Mouse (Mus musculus): ENCODE data around the gene Tmprss13.

The Tmprss13 gene

GRCm38 (mm10) chr9:45329577-45329976, 10.7 kb downstream of the Tmprss13 start:
- DNase-seq (ENCODE audit: low spot score in 2 of 2): no peak

GRCm38 (mm10) chr9:45337406-45337805, 18.5 kb downstream of the Tmprss13 start:
- DNase-seq (ENCODE audit: low spot score in 2 of 2): no peak

- no peak for DNase-seq (ENCODE audit: low spot score in 2 of 2)
Measured at GRCm38 (mm10) chr9:45343066-45343465, 24.2 kb downstream of the Tmprss13 start.

GRCm38 (mm10) chr9:45345516-45345915, 26.6 kb downstream of the Tmprss13 start:
- no peak for DNase-seq (ENCODE audit: low spot score in 2 of 2)

- DNase-seq (ENCODE audit: low spot score in 2 of 2): no peak
Measured at GRCm38 (mm10) chr9:45346276-45346675, 27.4 kb downstream of the Tmprss13 start.

GRCm38 (mm10) chr9:45348560-45348959, 29.7 kb downstream of the Tmprss13 start:
- no peak for DNase-seq (ENCODE audit: low spot score in 2 of 2)

- no peak for DNase-seq (ENCODE audit: low spot score in 2 of 2)
Measured at GRCm38 (mm10) chr9:45349181-45349580, 30.3 kb downstream of the Tmprss13 start.

GRCm38 (mm10) chr9:45349851-45350250, 31.0 kb downstream of the Tmprss13 start:
- DNase-seq (ENCODE audit: low spot score in 2 of 2): no peak

GRCm38 (mm10) chr9:45355192-45355591, 36.3 kb downstream of the Tmprss13 start:
- DNase-seq (ENCODE audit: low spot score in 2 of 2): no peak

GRCm38 (mm10) chr9:45358356-45358755, 39.5 kb downstream of the Tmprss13 start:
- no peak for DNase-seq (ENCODE audit: low spot score in 2 of 2)

GRCm38 (mm10) chr9:45362051-45362461, 43.2 kb downstream of the Tmprss13 start:
- no peak for DNase-seq (ENCODE audit: low spot score in 2 of 2)

GRCm38 (mm10) chr9:45363639-45364214, 44.8 kb downstream of the Tmprss13 start:
- no peak for DNase-seq (ENCODE audit: low spot score in 2 of 2)

GRCm38 (mm10) chr9:45367716-45368115, 48.8 kb downstream of the Tmprss13 start:
- DNase-seq (ENCODE audit: low spot score in 2 of 2): no peak

GRCm38 (mm10) chr9:45368341-45368901, 49.5 kb downstream of the Tmprss13 start:
- no peak for DNase-seq (ENCODE audit: low spot score in 2 of 2)

- peak; percentile 39 to 64 for DNase-seq (ENCODE audit: low spot score in 2 of 2)
Measured at GRCm38 (mm10) chr9:45370117-45370561, 51.2 kb downstream of the Tmprss13 start, which contains the start of gene Fxyd6. TSS of gene Fxyd6 (plus strand) at chr9:45370185.

GRCm38 (mm10) chr9:45370616-45371336, 51.9 kb downstream of the Tmprss13 start:
- no peak for DNase-seq (ENCODE audit: low spot score in 2 of 2)

- peak in 1 of 2 experiments; percentile 55 for DNase-seq (ENCODE audit: low spot score in 2 of 2)
Measured at GRCm38 (mm10) chr9:45371337-45371707, 52.4 kb downstream of the Tmprss13 start.

- DNase-seq (ENCODE audit: low spot score in 2 of 2): no peak
Measured at GRCm38 (mm10) chr9:45373896-45374295, 55.0 kb downstream of the Tmprss13 start.

- DNase-seq (ENCODE audit: low spot score in 2 of 2): no peak
Measured at GRCm38 (mm10) chr9:45374988-45375502, 56.1 kb downstream of the Tmprss13 start.

GRCm38 (mm10) chr9:45376427-45376826, 57.5 kb downstream of the Tmprss13 start:
- no peak for DNase-seq (ENCODE audit: low spot score in 2 of 2)

- DNase-seq (ENCODE audit: low spot score in 2 of 2): no peak
Measured at GRCm38 (mm10) chr9:45376883-45377282, 58.0 kb downstream of the Tmprss13 start.

- no peak for DNase-seq (ENCODE audit: low spot score in 2 of 2)
Measured at GRCm38 (mm10) chr9:45380411-45381251, 61.7 kb downstream of the Tmprss13 start.
